Mouse (Mus musculus) CD4-positive, CD25-positive, alpha-beta regulatory T cell, adult 4 months (primary cell): ENCODE measurements around the gene Xlr5c. TPM values are rescaled to one million over a fixed set of nuclear protein-coding genes. Genes with fewer than 3 reads are reported as not detected.
"Not testable (repeated sequence)": the region's sequence is repeated elsewhere in the genome, so short reads cannot be mapped to it uniquely, and the experiment has no call there.

Experiments
- ATAC-seq: one replicate; pipeline ENCODE4 v1.8.0; 2017
- polyA plus RNA-seq, 2 experiments: library from polyadenylated mRNA; unstranded; fragments of 100-300 nt; shearing (Covaris generic); gene quantifications; one replicate each; pipeline ENCODE4 v1.2.1; 2017

Gene Xlr5c
- polyA plus RNA-seq = under 1 TPM in 1 of 2 experiments, not detected in 1; 0.26 TPM

DNA sequence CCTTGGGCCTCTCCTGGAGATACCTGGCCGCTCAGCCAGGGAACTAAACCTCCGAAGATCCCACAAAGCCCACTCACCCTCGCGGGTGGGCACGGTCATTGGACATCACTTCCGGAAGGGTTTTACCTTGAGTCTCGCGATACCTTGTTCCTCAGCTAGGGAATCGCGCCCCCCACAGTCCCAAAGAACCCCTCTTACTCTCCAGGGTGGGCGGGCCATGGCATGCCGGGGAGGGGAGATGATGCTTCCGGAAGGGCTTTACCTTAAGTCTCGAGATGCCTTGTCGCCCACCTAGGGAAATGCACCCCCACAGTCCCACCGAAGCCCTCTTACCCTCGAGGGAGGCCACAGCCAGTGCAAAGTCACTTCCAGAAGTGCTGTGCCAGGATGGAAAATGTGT, at the start of gene Xlr5c, which contains the start of gene Xlr5a:
Xlr5c (minus strand) TSS at position 101 of the 400 bp plus-strand sequence.
Xlr5a (minus strand) TSS at position 101 of the 400 bp plus-strand sequence.
- ATAC-seq = not testable (repeated sequence)

DNA sequence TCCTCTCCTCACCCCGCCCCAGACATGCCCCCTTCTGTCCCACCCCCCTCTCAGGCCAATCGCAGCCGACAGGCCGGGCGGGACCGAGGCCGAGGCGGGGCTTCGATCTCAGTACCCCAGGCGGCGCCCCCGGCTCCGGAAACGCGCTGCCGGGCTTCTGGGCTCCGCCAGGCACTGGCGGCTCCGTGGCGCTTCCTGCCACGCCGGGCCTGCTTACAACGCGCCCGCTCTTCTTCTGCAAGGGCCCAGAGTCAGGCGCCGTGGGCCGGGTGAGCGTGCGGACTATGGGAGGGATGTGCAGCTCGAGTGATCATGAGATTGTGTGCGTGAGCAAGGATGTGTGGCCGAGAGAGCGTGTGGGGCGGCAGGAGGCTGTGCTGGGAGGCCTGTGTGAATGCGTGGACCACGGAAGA, 49.7 kb upstream of the Xlr5c start, which contains the start of gene Zfp275:
Zfp275 (plus strand) TSS at position 139 of the 413 bp plus-strand sequence.
- peak; percentile 90 for ATAC-seq

DNA sequence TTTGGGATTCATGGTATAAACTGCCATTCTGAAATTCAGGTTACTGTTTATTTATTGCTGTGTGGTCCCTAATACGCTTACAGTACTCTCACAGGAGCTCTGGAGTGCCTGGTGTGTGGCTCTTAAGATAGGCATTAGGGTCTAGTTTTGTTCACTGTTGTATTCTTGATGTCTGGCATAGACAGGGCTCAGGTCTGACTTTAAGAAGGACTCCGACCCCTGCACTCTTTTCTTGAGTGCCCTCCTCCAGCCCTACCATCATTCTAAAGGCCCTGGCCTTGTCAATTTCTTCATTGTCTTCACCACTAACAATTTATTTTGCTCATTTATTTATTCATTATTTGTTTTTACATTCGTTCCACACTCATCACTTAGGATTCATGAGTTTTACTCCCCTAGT, 49.3 kb upstream of the Xlr5c start:
- ATAC-seq = no peak

DNA sequence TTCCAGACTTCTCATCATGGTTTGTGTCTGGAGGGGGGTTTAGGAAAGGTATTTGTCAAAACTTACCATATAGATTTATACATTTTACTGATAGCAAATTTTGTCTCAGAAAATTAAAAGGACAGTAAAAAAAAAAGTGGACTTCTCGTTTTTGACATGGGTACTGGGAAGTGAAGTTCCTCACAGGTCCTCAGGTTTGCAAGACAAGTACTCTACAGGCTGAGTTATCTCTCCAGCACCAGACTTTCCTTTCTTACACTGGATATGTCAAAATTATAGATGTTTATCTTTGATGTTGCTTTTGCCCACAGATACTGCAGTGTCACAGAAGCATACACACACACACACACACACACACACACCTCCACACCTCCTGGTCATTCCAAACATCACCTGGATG, 48.7 kb upstream of the Xlr5c start:
- no peak for ATAC-seq

DNA sequence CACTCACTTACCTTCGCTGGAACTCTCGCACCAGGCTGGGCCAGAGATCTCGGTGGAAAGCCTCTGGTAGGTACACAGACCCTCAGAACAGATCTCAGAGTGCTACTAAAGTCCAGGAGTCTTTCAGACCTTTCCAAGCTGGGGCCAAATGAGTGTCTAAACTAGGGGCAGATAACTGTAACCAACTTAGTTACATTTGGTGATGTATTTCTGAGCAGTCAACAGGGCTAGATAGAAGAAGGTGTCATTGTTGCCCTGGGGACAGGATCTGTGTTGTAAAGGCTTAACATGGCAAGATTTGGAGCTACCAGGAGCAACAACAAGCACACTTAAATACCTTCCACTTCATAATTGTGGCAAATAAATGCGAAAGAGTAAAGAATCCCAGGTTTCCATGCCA, 44.0 kb upstream of the Xlr5c start, which contains the start of gene Gm45015:
Gm45015 (minus strand) TSS at position 101 of the 400 bp plus-strand sequence.
- ATAC-seq = no peak

DNA sequence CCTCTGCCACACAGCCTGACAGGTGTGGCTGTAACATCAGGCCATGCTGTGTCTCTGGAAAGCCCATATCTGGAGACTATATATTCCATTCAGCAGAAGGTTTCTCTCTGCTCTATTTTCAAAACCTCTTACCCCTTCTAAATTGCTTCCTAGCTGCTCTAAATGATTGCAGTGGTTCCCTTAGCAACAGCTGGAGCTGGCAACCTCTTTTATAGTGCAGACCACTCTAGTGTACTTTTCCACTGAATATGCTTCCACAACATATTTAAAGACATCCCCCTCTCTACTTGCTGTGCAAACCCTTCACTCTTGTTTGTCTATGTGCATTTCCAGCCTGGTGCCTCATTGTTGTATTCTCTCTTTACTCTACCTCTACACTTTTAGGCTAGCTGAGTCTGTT, 40.8 kb upstream of the Xlr5c start:
- no peak for ATAC-seq

DNA sequence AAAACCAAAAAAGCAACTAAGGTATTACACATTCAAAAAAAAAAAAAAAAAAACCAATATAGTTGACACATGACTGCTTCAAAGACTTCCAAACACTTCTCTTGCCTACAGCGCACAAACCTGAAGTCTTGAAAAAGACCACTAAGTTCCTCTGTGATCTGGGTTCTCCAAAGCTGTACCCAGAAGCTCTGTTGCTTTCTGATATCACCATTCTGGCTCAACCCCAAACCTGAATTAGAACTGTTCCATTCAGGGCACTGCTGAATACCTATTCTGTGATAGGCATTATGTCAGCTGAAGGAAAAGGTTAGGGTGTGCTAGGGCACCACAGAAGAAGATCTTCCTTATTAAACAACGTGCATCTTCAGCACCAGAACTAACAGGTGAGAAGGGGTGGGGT, 34.4 kb upstream of the Xlr5c start:
- no peak for ATAC-seq

DNA sequence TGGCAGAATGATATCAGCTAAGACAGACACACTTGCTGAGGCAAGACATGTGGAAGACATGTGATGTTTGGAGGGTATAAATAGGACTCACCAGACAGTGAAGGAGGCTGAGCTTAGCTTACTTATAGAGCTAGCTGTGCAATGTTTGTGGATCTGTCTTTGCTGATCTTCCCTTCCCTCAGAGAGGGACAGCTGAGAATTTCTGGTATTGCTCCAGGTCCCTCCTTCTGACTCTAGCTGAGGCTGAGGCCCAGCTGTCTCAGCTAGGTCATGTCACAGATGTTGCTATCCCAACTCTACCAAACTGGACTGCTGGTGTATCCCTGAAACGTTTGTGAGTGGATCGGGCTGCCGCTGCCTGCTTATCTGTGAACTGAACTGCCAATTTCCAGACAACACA, 28.3 kb upstream of the Xlr5c start:
- ATAC-seq = no peak

DNA sequence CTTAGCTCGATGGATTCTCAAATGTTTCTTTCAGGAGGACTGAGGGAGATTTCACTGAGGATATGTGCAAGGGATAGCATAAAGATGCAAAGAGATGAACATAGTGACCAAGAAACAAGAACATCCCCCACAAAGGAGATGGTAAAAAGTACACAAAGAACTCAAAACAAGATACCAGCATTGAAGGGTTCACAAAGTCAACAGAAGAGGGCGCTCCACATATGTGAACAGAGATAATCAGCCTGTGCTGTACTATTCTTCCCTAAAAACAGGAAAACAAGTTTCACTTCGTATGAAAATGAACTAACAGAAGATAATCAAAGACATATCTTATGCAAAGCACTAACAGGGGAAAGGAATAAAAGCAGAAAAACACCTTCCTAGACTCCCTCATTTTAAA, 19.7 kb upstream of the Xlr5c start:
- ATAC-seq = no peak

DNA sequence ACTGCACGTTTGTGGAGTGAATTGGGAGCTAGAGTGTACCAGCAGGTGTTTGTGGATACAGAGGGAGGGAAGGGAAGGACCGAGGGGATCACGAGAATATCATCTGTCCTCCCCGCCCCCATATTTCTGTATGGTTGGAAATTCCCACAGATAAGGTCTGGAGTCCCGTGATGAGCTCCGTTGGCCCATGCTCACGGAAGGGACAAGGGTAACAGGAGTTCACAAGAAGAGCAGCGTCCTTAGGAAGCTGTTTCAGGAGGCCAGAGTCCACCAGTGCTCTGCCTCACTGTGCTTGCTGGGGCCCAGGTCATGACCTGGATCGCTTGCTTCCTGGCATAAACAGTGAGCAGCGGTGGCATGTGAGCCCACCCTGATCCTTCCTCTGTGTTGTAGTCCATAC, 3.0 kb upstream of the Xlr5c start:
- ATAC-seq = not testable (repeated sequence)

DNA sequence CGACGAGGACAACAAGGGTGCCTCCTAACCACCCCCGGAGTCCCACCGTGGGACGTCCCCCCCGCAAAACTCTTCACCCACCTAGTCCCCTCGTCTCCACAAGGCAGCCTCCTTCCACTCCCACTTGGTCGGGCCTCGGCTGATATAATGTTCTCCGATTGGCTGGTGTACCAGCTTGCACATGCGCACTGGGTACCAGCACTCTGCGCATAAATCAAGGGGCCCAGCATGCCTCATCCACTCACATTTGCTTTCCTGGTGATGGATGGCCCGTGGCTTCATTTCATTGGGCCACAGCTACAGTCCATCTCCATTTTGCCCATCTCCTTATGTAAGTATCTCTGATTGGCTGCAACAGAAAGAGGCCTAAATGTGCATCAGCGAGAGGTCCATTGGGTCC, 27.5 kb downstream of the Xlr5c start, which contains the start of gene Xlr3c:
Xlr3c (minus strand) TSS at position 121 of the 400 bp plus-strand sequence.
- ATAC-seq = not testable (repeated sequence)

DNA sequence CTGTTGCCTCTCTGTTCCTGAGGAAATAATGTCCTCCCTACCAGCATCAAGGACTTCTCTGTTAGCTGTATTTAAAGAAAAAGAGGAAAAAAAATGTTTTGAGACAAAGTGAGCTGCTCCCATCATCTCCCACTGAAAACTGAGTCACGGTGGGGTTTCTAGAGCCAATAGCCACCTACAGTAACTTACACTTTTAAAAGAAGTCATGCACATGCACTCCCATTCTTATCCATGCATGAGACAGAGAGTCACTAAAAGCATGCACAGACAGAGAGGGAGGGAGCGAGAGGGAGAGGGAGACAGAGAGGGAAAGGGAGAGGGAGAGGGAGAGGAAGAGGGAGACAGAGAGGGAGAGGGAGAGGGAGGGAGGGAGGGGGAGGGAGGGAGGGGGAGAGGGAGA, 30.3 kb downstream of the Xlr5c start:
- ATAC-seq = not testable (repeated sequence)

DNA sequence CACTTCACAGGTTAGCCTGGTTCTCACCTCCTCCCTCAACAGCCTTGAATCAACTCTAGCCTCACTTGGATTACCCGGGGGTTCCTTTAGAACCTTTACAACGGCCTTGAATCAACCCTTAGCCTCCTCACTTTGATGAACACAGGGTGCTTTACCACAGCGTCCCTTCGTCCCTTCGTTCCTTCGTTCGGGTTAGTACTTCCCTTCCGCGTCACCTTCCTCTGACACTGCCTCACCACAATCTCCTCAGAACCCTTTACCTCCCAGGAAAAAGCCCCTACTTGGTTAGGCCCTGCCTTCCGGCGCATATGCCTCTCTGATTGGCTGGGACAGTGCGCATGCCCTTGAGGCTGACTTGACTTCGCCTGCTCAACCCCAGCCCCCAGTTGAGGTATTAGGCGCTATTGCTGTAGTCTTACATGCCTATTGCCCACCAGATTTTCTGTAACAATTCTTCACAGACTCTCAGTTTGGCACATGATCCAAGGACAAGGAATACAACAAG, 49.9 kb downstream of the Xlr5c start, which contains the start of gene Xlr4c:
Xlr4c (minus strand) TSS at position 310 of the 505 bp plus-strand sequence.
- peak; percentile 75 for ATAC-seq

Other genes with a start within 250 kb of the Xlr5c start
- gene Pnma3, start 228.2 kb downstream of the Xlr5c start, polyA plus RNA-seq = not detected
- gene Xlr4a, start 210.5 kb downstream of the Xlr5c start, polyA plus RNA-seq = 100 to 1,000 TPM; 141 TPM
- gene Xlr3a, start 195.9 kb downstream of the Xlr5c start, polyA plus RNA-seq = under 1 TPM in 1 of 2 experiments, not detected in 1; 0.79 TPM
- not detected for gene Gm14685, start 175.9 kb downstream of the Xlr5c start, polyA plus RNA-seq
- not detected for gene Xlr5b, start 144.2 kb downstream of the Xlr5c start, polyA plus RNA-seq
- not detected for gene DXBay18, start 143.5 kb downstream of the Xlr5c start, polyA plus RNA-seq
- gene Spin2d, start 116.0 kb downstream of the Xlr5c start, polyA plus RNA-seq = not detected
- gene Xlr3b, start 100.8 kb downstream of the Xlr5c start, polyA plus RNA-seq = 10 to 100 TPM; 12.5 to 22.5 TPM
- gene Xlr4b, start 78.6 kb downstream of the Xlr5c start, polyA plus RNA-seq = 100 to 1,000 TPM; 164 to 182 TPM
- 1 to 10 TPM in 1 of 2 experiments, under 1 TPM in 1; 0.47 to 1.6 TPM for gene F8a, start 64.7 kb downstream of the Xlr5c start, polyA plus RNA-seq
- 100 to 1,000 TPM; 102 to 135 TPM for gene Xlr4c, start 49.8 kb downstream of the Xlr5c start, polyA plus RNA-seq
- not detected for gene Xlr3c, start 27.6 kb downstream of the Xlr5c start, polyA plus RNA-seq
- not detected for gene Xlr5a, start within 50 bp of the Xlr5c start, polyA plus RNA-seq
- gene Gm45015, start 43.9 kb upstream of the Xlr5c start, polyA plus RNA-seq = not detected
- gene Zfp275, start 49.6 kb upstream of the Xlr5c start, polyA plus RNA-seq = 10 to 100 TPM; 11.1 to 11.4 TPM
- not detected for gene Gm18336, start 105.8 kb upstream of the Xlr5c start, polyA plus RNA-seq
- gene Zfp92, start 118.1 kb upstream of the Xlr5c start, polyA plus RNA-seq = under 1 TPM in 1 of 2 experiments, not detected in 1; 0.27 TPM
- gene Trex2, start 142.4 kb upstream of the Xlr5c start, polyA plus RNA-seq = not detected
- 10 to 100 TPM; 23.5 to 27.7 TPM for gene Haus7, start 166.1 kb upstream of the Xlr5c start, polyA plus RNA-seq
- gene Bgn, start 190.6 kb upstream of the Xlr5c start, polyA plus RNA-seq = not detected
- not detected for gene Atp2b3, start 210.1 kb upstream of the Xlr5c start, polyA plus RNA-seq